Mouse (Mus musculus) heart, embryonic 10.5 days (tissue): ENCODE results near the gene Dock4. TPM values are rescaled to one million over a fixed set of nuclear protein-coding genes. Genes with fewer than 3 reads are reported as not detected.

Experiments used
- DNase-seq: peaks from one replicate; pipeline ENCODE4 v3.0.0-alpha.2; 2017; ENCODE audit warnings: low spot score
- H3K27ac ChIP-seq: fragments of 300-500 bp; sonication (generic); 2 replicates; pipeline ENCODE4 v1.5.1; 2016; ENCODE audit warnings: mild to moderate bottlenecking
- H3K27me3 ChIP-seq: fragments of 300-500 bp; sonication (generic); 2 replicates; pipeline ENCODE4 v1.6.1; 2016; ENCODE audit warnings: mild to moderate bottlenecking; ENCODE audit not compliant: poor library complexity, insufficient read depth, severe bottlenecking
- H3K36me3 ChIP-seq: fragments of 300-500 bp; sonication (generic); 2 replicates; pipeline ENCODE4 v1.6.1; 2016; ENCODE audit warnings: mild to moderate bottlenecking, moderate library complexity
- H3K4me1 ChIP-seq: fragments of 300-500 bp; sonication (generic); 2 replicates; pipeline ENCODE4 v1.6.1; 2016; ENCODE audit warnings: mild to moderate bottlenecking
- H3K4me3 ChIP-seq: fragments of 300-500 bp; sonication (generic); 2 replicates; pipeline ENCODE4 v1.5.1; 2016; ENCODE audit warnings: mild to moderate bottlenecking, moderate library complexity
- H3K9me3 ChIP-seq: fragments of 300-500 bp; sonication (generic); 2 replicates; pipeline ENCODE4 v1.6.1; 2016; ENCODE audit warnings: mild to moderate bottlenecking, moderate library complexity
- WGBS: fragments of 180-500 bp; shearing (Covaris S2); methylation state at CpG from one replicate; pipeline ENCODE4 v1.1.7; 2016; 5-methylcytosine and 5-hydroxymethylcytosine counted together
- polyA plus RNA-seq: library from polyadenylated mRNA; unstranded; fragments of >200 nt; fragmentation: Nextera tagmentation; extraction: Ambion mirVana; gene quantifications from 2 replicates; pipeline ENCODE4 v1.2.1, GENCODE M21; 2016

Gene Dock4
- polyA plus RNA-seq, 1 experiment from 2014 or later = 10.5 TPM

GRCm38 (mm10) chr12:40659689-40660088 lies 213.9 kb downstream of the Dock4 start:
- no peaks in the 10 kb centered on the region for H3K36me3 ChIP-seq
- DNase-seq = no peak

GRCm38 (mm10) chr12:40669460-40669859 lies 223.7 kb downstream of the Dock4 start:
- Histone ChIP-seq H3K36me3 (0 out of 2 replicates have a peak, but pooled peaks cover 2% of the 10 kb centered on the region), H3K4me3 (no peak overlapping the region), H3K9me3 (no peaks in the 10 kb centered on the region), H3K4me1 (no peaks in the 10 kb centered on the region), H3K27ac (no peak overlapping the region), H3K27me3 (no peaks in the 10 kb centered on the region)
- no peak for DNase-seq
- WGBS = 85% methylated on average over 2 of the region's 2 CpGs

More at GRCm38 (mm10) chr12:40659689-40660088, 213.9 kb downstream of the Dock4 start:
- Histone ChIP-seq H3K9me3 (no peaks in the 10 kb centered on the region), H3K27me3 (no peaks in the 10 kb centered on the region), H3K27ac (no peak overlapping the region), H3K4me3 (no peak overlapping the region), H3K4me1 (no peaks in the 10 kb centered on the region; the same call in 1 of the 2 replicates)
- WGBS = 75% methylated on average over 6 of the region's 6 CpGs

GRCm38 (mm10) chr12:40670766-40671165 lies 225.0 kb downstream of the Dock4 start:
- no peak overlapping the region for H3K27ac ChIP-seq
- H3K9me3 ChIP-seq = no peaks in the 10 kb centered on the region
- no peak for DNase-seq
- no peak overlapping the region for H3K4me3 ChIP-seq
- no peaks in the 10 kb centered on the region for H3K4me1 ChIP-seq
- H3K36me3 ChIP-seq = 0 out of 2 replicates have a peak, but pooled peaks cover 2% of the 10 kb centered on the region
- no peaks in the 10 kb centered on the region for H3K27me3 ChIP-seq

- Histone ChIP-seq H3K9me3 (no peaks in the 10 kb centered on the region), H3K4me3 (no peak overlapping the region), H3K4me1 (no peaks in the 10 kb centered on the region), H3K27me3 (no peaks in the 10 kb centered on the region), H3K27ac (no peak overlapping the region), H3K36me3 (no peaks in the 10 kb centered on the region; the same call in 1 of the 2 replicates)
- WGBS = 76% methylated on average over 4 of the region's 4 CpGs
- no peak for DNase-seq
Observed at GRCm38 (mm10) chr12:40679713-40680112, 234.0 kb downstream of the Dock4 start.

GRCm38 (mm10) chr12:40680551-40680950 lies 234.8 kb downstream of the Dock4 start:
- 94% methylated on average over 1 of the region's 1 CpGs for WGBS
- no peak for DNase-seq
- Histone ChIP-seq H3K36me3 (no peaks in the 10 kb centered on the region; the same call in 1 of the 2 replicates), H3K27ac (no peak overlapping the region), H3K4me3 (no peak overlapping the region), H3K4me1 (no peaks in the 10 kb centered on the region), H3K27me3 (no peaks in the 10 kb centered on the region), H3K9me3 (no peaks in the 10 kb centered on the region)

- no peaks in the 10 kb centered on the region for H3K4me1 ChIP-seq
- H3K9me3 ChIP-seq = no peaks in the 10 kb centered on the region
- H3K4me3 ChIP-seq = no peak overlapping the region
- no peak overlapping the region for H3K27ac ChIP-seq
- no peaks in the 10 kb centered on the region for H3K36me3 ChIP-seq
- 73% methylated on average over 4 of the region's 4 CpGs for WGBS
- DNase-seq = no peak
- H3K27me3 ChIP-seq = no peaks in the 10 kb centered on the region
Observed at GRCm38 (mm10) chr12:40691444-40691843, 245.7 kb downstream of the Dock4 start.

GRCm38 (mm10) chr12:40694082-40694721 lies 248.4 kb downstream of the Dock4 start:
- no peak overlapping the region for H3K4me3 ChIP-seq
- DNase-seq = no peak
- WGBS = 64% methylated on average over 2 of the region's 2 CpGs
- H3K27me3 ChIP-seq = no peaks in the 10 kb centered on the region
- no peaks in the 10 kb centered on the region for H3K9me3 ChIP-seq
- H3K27ac ChIP-seq = no peak overlapping the region
- no peaks in the 10 kb centered on the region for H3K4me1 ChIP-seq
- H3K36me3 ChIP-seq = no peaks in the 10 kb centered on the region

- no peak overlapping the region for H3K27ac ChIP-seq
- 90% methylated on average over 4 of the region's 4 CpGs for WGBS
- H3K36me3 ChIP-seq = no peaks in the 10 kb centered on the region
- no peak overlapping the region for H3K4me3 ChIP-seq
- H3K27me3 ChIP-seq = no peaks in the 10 kb centered on the region
- no peaks in the 10 kb centered on the region for H3K9me3 ChIP-seq
- H3K4me1 ChIP-seq = no peaks in the 10 kb centered on the region
- no peak for DNase-seq
Observed at GRCm38 (mm10) chr12:40698330-40698729, 252.6 kb downstream of the Dock4 start.

- 63% methylated on average over 5 of the region's 5 CpGs for WGBS
Observed at GRCm38 (mm10) chr12:40702233-40702792, 256.6 kb downstream of the Dock4 start.

GRCm38 (mm10) chr12:40704296-40704695 lies 258.5 kb downstream of the Dock4 start:
- Histone ChIP-seq H3K27ac (no peak overlapping the region), H3K27me3 (no peaks in the 10 kb centered on the region), H3K9me3 (no peaks in the 10 kb centered on the region), H3K36me3 (no peaks in the 10 kb centered on the region), H3K4me3 (no peak overlapping the region), H3K4me1 (peaks cover 3% of the 10 kb centered on the region; the same call in 1 of the 2 replicates)
- no peak for DNase-seq
- WGBS = 54% methylated on average over 5 of the region's 5 CpGs

More at GRCm38 (mm10) chr12:40702233-40702792, 256.6 kb downstream of the Dock4 start:
- no peaks in the 10 kb centered on the region for H3K36me3 ChIP-seq
- no peak for DNase-seq
- H3K27ac ChIP-seq = no peak overlapping the region
- H3K27me3 ChIP-seq = no peaks in the 10 kb centered on the region
- H3K4me1 ChIP-seq = no peaks in the 10 kb centered on the region
- H3K4me3 ChIP-seq = no peak overlapping the region
- no peaks in the 10 kb centered on the region for H3K9me3 ChIP-seq

GRCm38 (mm10) chr12:40707108-40707507 lies 261.4 kb downstream of the Dock4 start:
- no peak for DNase-seq
- no peaks in the 10 kb centered on the region for H3K27me3 ChIP-seq
- no peaks in the 10 kb centered on the region for H3K9me3 ChIP-seq
- 87% methylated on average over 1 of the region's 1 CpGs for WGBS
- H3K27ac ChIP-seq = no peak overlapping the region
- H3K4me3 ChIP-seq = no peak overlapping the region
- no peaks in the 10 kb centered on the region for H3K36me3 ChIP-seq
- peaks cover 3% of the 10 kb centered on the region; the same call in 1 of the 2 replicates for H3K4me1 ChIP-seq

- H3K27me3 ChIP-seq = no peaks in the 10 kb centered on the region
- no peak overlapping the region for H3K4me3 ChIP-seq
- no peak for DNase-seq
- peaks cover 3% of the 10 kb centered on the region; the same call in 1 of the 2 replicates for H3K4me1 ChIP-seq
- WGBS = 71% methylated on average over 2 of the region's 2 CpGs
- no peaks in the 10 kb centered on the region for H3K9me3 ChIP-seq
- no peak overlapping the region for H3K27ac ChIP-seq
- no peaks in the 10 kb centered on the region for H3K36me3 ChIP-seq
Observed at GRCm38 (mm10) chr12:40709094-40709493, 263.3 kb downstream of the Dock4 start.

- WGBS = 75% methylated on average over 3 of the region's 3 CpGs
- Histone ChIP-seq H3K27ac (no peak overlapping the region), H3K36me3 (no peaks in the 10 kb centered on the region), H3K4me1 (peaks cover 3% of the 10 kb centered on the region; the same call in 1 of the 2 replicates), H3K4me3 (no peak overlapping the region), H3K27me3 (no peaks in the 10 kb centered on the region), H3K9me3 (no peaks in the 10 kb centered on the region)
- DNase-seq = no peak
Observed at GRCm38 (mm10) chr12:40712235-40712634, 266.5 kb downstream of the Dock4 start.
